Mouse (Mus musculus): ENCODE measurements around the gene Zap70. TPM values are rescaled to one million over a fixed set of nuclear protein-coding genes. Genes with fewer than 3 reads are reported as not detected.

The Zap70 gene
- polyA plus RNA-seq, 1 experiment from 2014 or later: 0.54 TPM

DNA sequence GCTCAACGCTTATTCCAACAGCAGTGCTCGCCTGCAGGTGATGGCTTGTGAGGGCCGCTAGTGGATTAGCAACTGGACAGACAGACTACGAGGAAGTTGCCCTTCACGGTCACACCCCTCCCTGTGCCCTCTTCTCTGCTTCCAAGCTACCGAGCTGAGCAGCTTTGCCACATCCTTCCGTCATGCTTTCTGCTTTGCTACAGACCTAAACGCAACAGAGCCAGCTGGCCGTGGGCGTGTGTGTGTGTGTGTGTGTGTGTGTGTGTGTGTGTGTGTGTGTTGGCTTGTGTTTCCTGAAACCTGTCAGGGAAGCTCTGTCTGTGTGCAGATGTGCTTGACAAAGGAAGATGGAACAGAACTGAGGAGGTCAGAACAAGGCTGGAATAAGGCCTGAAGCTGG is 35.9 kb downstream of the Zap70 start:
- H3K36me3 ChIP-seq (ENCODE audit: insufficient read depth, low read length): peaks cover 83% of the 10 kb centered on the region
- 74% methylated on average over 10 of the region's 10 CpGs for WGBS
- H3K27ac ChIP-seq (ENCODE audit: low read length): no peak overlapping the region
- no peaks in the 10 kb centered on the region for H3K4me1 ChIP-seq (ENCODE audit: insufficient read depth, low read length)
- H3K9ac ChIP-seq (replicated peaks; ENCODE audit: low read length): no peak overlapping the region
- H3K4me2 ChIP-seq (replicated peaks; ENCODE audit: low read depth, low read length): no peak overlapping the region
- no peaks in the 10 kb centered on the region for H3K27me3 ChIP-seq (ENCODE audit: insufficient read depth, low read length)
- H3K4me3 ChIP-seq (ENCODE audit: low read length): no peak overlapping the region
- H3K9me3 ChIP-seq (ENCODE audit: low read length): no peaks in the 10 kb centered on the region
- no peak for ATAC-seq (ENCODE audit: low FRiP score, low TSS enrichment)

DNA sequence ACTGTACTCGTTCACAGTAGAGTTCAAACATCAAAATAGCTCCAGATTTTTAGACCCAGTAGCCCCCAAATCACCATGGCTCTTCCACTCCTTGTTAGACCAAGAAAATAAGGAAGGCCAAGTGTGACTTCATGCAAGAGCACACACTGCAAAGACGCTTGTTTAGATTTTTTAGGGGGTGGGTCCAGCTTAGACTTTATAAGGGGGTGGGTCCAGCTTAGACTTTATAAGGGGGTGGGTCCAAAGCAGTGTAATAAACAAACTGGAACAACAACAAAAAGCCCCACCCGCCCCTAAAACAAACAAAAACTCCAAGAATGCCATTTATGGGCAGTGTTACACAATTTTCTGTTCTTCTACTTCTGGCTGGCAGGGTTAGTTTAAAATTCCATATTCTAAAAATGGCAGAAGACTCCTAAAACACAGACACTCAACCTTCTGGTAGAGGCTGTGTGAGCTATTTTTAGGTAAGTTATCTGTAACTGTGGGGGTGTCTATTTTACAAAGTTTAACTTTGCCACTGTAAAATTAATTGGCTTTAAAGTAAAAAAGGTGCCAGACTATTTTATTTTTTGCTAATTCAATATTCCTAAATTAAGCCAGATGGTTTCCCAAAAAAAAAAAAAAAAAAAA is 38.9 kb downstream of the Zap70 start:
- 64% methylated on average over 3 of the region's 3 CpGs for WGBS
- no peak overlapping the region for H3K9ac ChIP-seq (replicated peaks; ENCODE audit: low read length)
- H3K4me2 ChIP-seq (replicated peaks; ENCODE audit: low read depth, low read length): no peak overlapping the region
- H3K9me3 ChIP-seq (ENCODE audit: low read length): no peaks in the 10 kb centered on the region
- no peak for ATAC-seq (ENCODE audit: low FRiP score, low TSS enrichment)
- H3K27ac ChIP-seq (ENCODE audit: low read length): no peak overlapping the region
- no peak overlapping the region for H3K4me3 ChIP-seq (ENCODE audit: low read length)
- H3K27me3 ChIP-seq (ENCODE audit: insufficient read depth, low read length): no peaks in the 10 kb centered on the region
- H3K36me3 ChIP-seq (ENCODE audit: insufficient read depth, low read length): peaks cover 71% of the 10 kb centered on the region
- no peaks in the 10 kb centered on the region for H3K4me1 ChIP-seq (ENCODE audit: insufficient read depth, low read length)

DNA sequence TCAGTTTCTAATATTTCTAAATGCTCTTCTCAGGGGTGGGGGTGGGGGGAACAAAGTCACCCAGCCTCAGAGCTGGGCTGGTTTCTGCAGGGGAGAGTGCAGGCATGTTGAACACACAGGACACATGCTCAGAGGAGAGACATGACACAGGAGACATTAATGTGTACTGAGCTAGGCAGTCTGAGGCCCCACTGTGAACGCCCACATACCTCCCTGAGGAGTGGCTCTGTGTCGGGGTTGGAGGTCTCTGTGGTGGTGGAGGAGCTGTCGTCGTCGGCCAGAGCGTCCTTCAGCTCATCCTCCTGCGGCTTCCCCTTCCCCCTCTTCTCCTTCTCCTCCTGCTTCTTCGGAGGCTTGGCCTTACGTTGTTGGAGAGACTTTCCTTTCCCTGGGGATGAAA is 42.7 kb downstream of the Zap70 start:
- peaks cover 65% of the 10 kb centered on the region for H3K36me3 ChIP-seq (ENCODE audit: insufficient read depth, low read length)
- no peak overlapping the region for H3K4me2 ChIP-seq (replicated peaks; ENCODE audit: low read depth, low read length)
- H3K27me3 ChIP-seq (ENCODE audit: insufficient read depth, low read length): no peaks in the 10 kb centered on the region
- no peak overlapping the region for H3K4me3 ChIP-seq (ENCODE audit: low read length)
- no peak overlapping the region for H3K9ac ChIP-seq (replicated peaks; ENCODE audit: low read length)
- H3K27ac ChIP-seq (ENCODE audit: low read length): no peak overlapping the region
- ATAC-seq (ENCODE audit: low FRiP score, low TSS enrichment): no peak
- no peaks in the 10 kb centered on the region for H3K9me3 ChIP-seq (ENCODE audit: low read length)
- WGBS: 77% methylated on average over 9 of the region's 9 CpGs
- H3K4me1 ChIP-seq (ENCODE audit: insufficient read depth, low read length): no peaks in the 10 kb centered on the region

DNA sequence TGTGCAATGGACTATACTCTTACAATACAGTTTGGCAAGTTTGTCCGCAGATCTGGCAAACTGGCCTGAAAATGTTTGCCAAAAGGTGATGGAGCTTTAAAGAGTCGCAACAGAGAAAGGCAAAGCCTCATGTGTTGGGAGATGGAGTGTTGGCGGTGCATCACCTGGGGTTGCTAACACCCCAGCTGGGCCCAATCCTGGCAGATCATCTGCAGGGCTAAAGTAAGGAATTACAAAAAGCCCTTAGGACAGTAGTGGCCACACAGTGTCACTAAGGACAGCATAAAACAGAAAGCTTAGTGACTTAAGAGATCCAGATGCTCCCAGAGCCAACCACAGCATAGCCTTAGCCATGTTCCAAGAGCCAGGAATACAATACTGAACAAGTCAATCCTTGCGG is 43.2 kb downstream of the Zap70 start:
- no peak overlapping the region for H3K27ac ChIP-seq (ENCODE audit: low read length)
- no peak overlapping the region for H3K4me3 ChIP-seq (ENCODE audit: low read length)
- no peaks in the 10 kb centered on the region for H3K27me3 ChIP-seq (ENCODE audit: insufficient read depth, low read length)
- no peak overlapping the region for H3K9ac ChIP-seq (replicated peaks; ENCODE audit: low read length)
- 93% methylated on average over 4 of the region's 4 CpGs for WGBS
- H3K9me3 ChIP-seq (ENCODE audit: low read length): no peaks in the 10 kb centered on the region
- H3K4me1 ChIP-seq (ENCODE audit: insufficient read depth, low read length): no peaks in the 10 kb centered on the region
- peaks cover 61% of the 10 kb centered on the region for H3K36me3 ChIP-seq (ENCODE audit: insufficient read depth, low read length)
- no peak overlapping the region for H3K4me2 ChIP-seq (replicated peaks; ENCODE audit: low read depth, low read length)
- no peak for ATAC-seq (ENCODE audit: low FRiP score, low TSS enrichment)

DNA sequence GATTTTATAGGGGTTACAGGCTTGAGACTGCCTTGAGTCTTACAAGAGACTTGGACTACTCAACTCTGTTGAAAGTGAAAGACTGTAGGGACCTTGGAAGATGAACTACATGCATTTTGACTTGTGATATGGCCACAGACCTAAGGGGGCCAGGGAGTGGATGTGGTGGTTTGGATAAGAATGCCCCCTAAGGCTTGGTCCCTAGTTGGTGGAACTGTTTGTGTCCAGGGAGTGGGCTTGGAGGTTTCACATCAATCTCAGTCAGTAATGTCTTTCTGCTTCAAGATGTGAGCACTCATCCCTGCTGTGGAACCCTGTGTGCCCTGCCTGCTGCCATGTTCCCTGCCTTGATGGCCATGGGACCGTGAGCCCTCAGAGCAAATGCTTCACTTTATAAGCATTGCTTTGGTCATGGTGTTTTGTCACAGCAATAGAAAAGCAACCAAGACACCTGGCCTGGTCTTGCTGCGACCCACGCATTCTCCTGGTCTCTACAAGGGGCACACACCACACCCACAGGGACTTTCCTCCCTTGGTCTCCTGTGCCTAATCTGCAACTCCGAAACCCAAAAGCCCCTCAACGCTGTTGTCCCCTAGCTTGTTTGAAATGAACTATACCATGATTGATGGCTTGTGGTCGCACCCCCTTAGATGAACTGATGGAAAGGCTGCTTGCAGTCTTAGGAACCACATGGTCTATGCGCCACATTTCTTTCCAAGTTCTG is 44.7 kb downstream of the Zap70 start:
- Histone ChIP-seq H3K4me1 (ENCODE audit: insufficient read depth, low read length) (no peaks in the 10 kb centered on the region), H3K4me2 (replicated peaks; ENCODE audit: low read depth, low read length) (no peak overlapping the region), H3K9ac (replicated peaks; ENCODE audit: low read length) (no peak overlapping the region), H3K4me3 (ENCODE audit: low read length) (no peak overlapping the region), H3K27me3 (ENCODE audit: insufficient read depth, low read length) (no peaks in the 10 kb centered on the region), H3K36me3 (ENCODE audit: insufficient read depth, low read length) (peaks cover 64% of the 10 kb centered on the region), H3K9me3 (ENCODE audit: low read length) (no peaks in the 10 kb centered on the region), H3K27ac (ENCODE audit: low read length) (no peak overlapping the region)
- no peak for ATAC-seq (ENCODE audit: low FRiP score, low TSS enrichment)
- 96% methylated on average over 7 of the region's 7 CpGs for WGBS

DNA sequence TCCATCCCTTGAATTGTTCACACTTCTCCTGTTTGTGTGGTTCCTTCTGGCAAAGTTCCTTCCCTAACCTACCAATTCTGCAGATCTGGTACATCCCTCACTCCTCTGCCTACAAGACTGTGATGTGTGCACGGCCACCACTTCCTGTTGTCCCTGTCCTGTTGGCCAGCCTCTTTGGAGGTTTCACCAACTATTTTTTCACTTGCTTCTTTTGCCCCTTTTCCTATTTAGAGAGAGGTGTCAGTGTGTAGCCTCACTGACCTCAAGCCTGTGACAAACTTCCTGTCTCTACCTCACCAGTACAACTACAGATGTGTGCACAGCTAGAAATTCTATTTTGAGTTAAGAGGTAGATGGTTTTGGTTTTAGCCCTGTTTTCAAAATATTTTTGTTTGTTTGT is 45.5 kb downstream of the Zap70 start:
- Histone ChIP-seq H3K36me3 (ENCODE audit: insufficient read depth, low read length) (peaks cover 63% of the 10 kb centered on the region), H3K9ac (replicated peaks; ENCODE audit: low read length) (no peak overlapping the region)
- 77% methylated on average over 1 of the region's 1 CpGs for WGBS

GRCm38 (mm10) chr1:36807782-36808565 is 46.4 kb downstream of the Zap70 start:
- ATAC-seq (ENCODE audit: low FRiP score, low TSS enrichment): no peak
- peaks cover 64% of the 10 kb centered on the region for H3K36me3 ChIP-seq (ENCODE audit: insufficient read depth, low read length)
- 95% methylated on average over 14 of the region's 14 CpGs for WGBS

More for the DNA sequence above, 45.5 kb downstream of the Zap70 start:
- Histone ChIP-seq H3K27me3 (ENCODE audit: insufficient read depth, low read length) (no peaks in the 10 kb centered on the region), H3K4me3 (ENCODE audit: low read length) (no peak overlapping the region), H3K9me3 (ENCODE audit: low read length) (no peaks in the 10 kb centered on the region), H3K27ac (ENCODE audit: low read length) (no peak overlapping the region), H3K4me1 (ENCODE audit: insufficient read depth, low read length) (no peaks in the 10 kb centered on the region), H3K4me2 (replicated peaks; ENCODE audit: low read depth, low read length) (no peak overlapping the region)
- ATAC-seq (ENCODE audit: low FRiP score, low TSS enrichment): no peak

DNA sequence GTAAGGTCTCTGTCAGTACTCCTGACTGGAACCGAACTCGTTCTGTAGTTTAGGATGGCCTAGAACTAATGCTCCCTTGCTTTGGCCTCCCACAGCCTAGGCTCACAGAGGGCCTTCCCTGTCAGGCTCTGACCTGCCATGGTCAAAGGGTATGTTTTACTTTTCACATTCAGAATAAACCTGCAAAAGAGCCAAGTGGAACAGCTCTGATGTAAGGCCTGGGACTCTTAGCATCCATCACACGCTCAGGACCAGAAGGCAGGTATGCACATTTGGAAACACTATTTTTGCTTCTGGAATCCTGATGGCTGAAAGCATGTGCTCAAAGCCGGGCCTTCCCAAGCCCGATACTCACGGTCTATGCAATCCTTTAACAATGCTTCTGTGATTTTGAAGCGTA is 50.2 kb downstream of the Zap70 start:
- Histone ChIP-seq H3K36me3 (ENCODE audit: insufficient read depth, low read length) (peaks cover 46% of the 10 kb centered on the region), H3K9me3 (ENCODE audit: low read length) (no peaks in the 10 kb centered on the region), H3K4me2 (replicated peaks; ENCODE audit: low read depth, low read length) (no peak overlapping the region), H3K27ac (ENCODE audit: low read length) (no peak overlapping the region), H3K27me3 (ENCODE audit: insufficient read depth, low read length) (no peaks in the 10 kb centered on the region), H3K4me1 (ENCODE audit: insufficient read depth, low read length) (no peaks in the 10 kb centered on the region), H3K4me3 (ENCODE audit: low read length) (no peak overlapping the region), H3K9ac (replicated peaks; ENCODE audit: low read length) (no peak overlapping the region)
- no peak for ATAC-seq (ENCODE audit: low FRiP score, low TSS enrichment)
- WGBS: 92% methylated on average over 7 of the region's 7 CpGs

More at GRCm38 (mm10) chr1:36807782-36808565, 46.4 kb downstream of the Zap70 start:
- H3K9me3 ChIP-seq (ENCODE audit: low read length): no peaks in the 10 kb centered on the region
- H3K4me1 ChIP-seq (ENCODE audit: insufficient read depth, low read length): no peaks in the 10 kb centered on the region
- H3K4me2 ChIP-seq (replicated peaks; ENCODE audit: low read depth, low read length): no peak overlapping the region
- no peak overlapping the region for H3K27ac ChIP-seq (ENCODE audit: low read length)
- no peak overlapping the region for H3K9ac ChIP-seq (replicated peaks; ENCODE audit: low read length)
- H3K4me3 ChIP-seq (ENCODE audit: low read length): no peak overlapping the region
- no peaks in the 10 kb centered on the region for H3K27me3 ChIP-seq (ENCODE audit: insufficient read depth, low read length)

DNA sequence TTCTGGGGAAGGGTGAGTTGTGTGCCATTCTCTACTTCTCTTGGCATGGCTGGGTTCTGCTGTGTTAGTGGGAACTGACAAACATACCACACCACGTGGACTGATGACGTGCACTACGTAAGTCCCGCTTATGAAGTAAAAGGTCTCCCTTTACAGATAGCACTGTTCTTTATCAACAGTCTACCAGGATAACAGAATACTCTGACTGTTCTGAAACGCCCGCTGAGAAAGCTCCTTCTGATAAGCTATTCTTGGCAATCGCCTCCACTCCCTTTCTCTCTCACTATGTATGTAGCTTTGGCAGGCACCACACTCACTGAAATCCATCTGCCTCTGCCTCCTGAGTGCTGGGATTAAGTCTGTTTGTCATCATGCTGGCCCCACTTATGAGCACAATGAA is 51.8 kb downstream of the Zap70 start:
- 87% methylated on average over 7 of the region's 7 CpGs for WGBS
- no peak overlapping the region for H3K4me3 ChIP-seq (ENCODE audit: low read length)
- no peak for ATAC-seq (ENCODE audit: low FRiP score, low TSS enrichment)
- no peaks in the 10 kb centered on the region for H3K4me1 ChIP-seq (ENCODE audit: insufficient read depth, low read length)
- H3K27me3 ChIP-seq (ENCODE audit: insufficient read depth, low read length): no peaks in the 10 kb centered on the region
- no peak overlapping the region for H3K4me2 ChIP-seq (replicated peaks; ENCODE audit: low read depth, low read length)
- no peak overlapping the region for H3K27ac ChIP-seq (ENCODE audit: low read length)
- H3K9ac ChIP-seq (replicated peaks; ENCODE audit: low read length): no peak overlapping the region
- H3K36me3 ChIP-seq (ENCODE audit: insufficient read depth, low read length): peaks cover 40% of the 10 kb centered on the region
- no peaks in the 10 kb centered on the region for H3K9me3 ChIP-seq (ENCODE audit: low read length)
